Mouse (Mus musculus) liver, embryonic 14.5 days (tissue): ENCODE data around the gene Lrp2bp. TPM values are rescaled to one million over a fixed set of nuclear protein-coding genes. Genes with fewer than 3 reads are reported as not detected.
A peak's percentile ranks its signal among the peaks of the same experiment; 100 is the strongest.

Source experiments
- ATAC-seq: fragments of 200-750 bp; cut with Nextera tagmentation; 2 replicates; pipeline ENCODE4 v1.8.0; 2017; ENCODE audit warnings: moderate number of reproducible peaks, mild to moderate bottlenecking, moderate library complexity; ENCODE audit not compliant: insufficient read depth
- DNase-seq, 3 experiments: peaks; one replicate each; pipeline ENCODE4 v3.0.0-alpha.2; 2012 to 2013; ENCODE audit warnings: low read depth in 3 of 3, low spot score in 3 of 3
- H3K27ac ChIP-seq: fragments of 300-500 bp; sonication (generic); 2 replicates; pipeline ENCODE4 v1.5.1; 2014; ENCODE audit warnings: moderate library complexity, mild to moderate bottlenecking, control low read depth, inconsistent platforms
- H3K27me3 ChIP-seq: fragments of 300-500 bp; sonication (generic); 2 replicates; pipeline ENCODE4 v1.6.1; 2014; ENCODE audit warnings: mild to moderate bottlenecking, low read length, moderate library complexity; ENCODE audit not compliant: control insufficient read depth, insufficient read depth
- H3K36me3 ChIP-seq: fragments of 300-500 bp; sonication (generic); replicated peaks from 2 replicates; pipeline ENCODE4 v1.6.1; 2014; ENCODE audit warnings: low read depth; ENCODE audit not compliant: control insufficient read depth, insufficient read depth
- H3K4me1 ChIP-seq, 2 experiments: fragments of 200-500 bp in 1 of 2; fragments of 300-500 bp in 1 of 2; sonication (generic) in 1 of 2; replicated peaks; 2 replicates each; pipeline ENCODE4 v1.6.1; 2012 to 2014; ENCODE audit warnings: antibody characterized with exemption in 1 of 2, inconsistent platforms in 1 of 2, low read length in 1 of 2; ENCODE audit not compliant: control insufficient read depth in 2 of 2, insufficient read depth in 2 of 2
- H3K4me2 ChIP-seq: fragments of 300-500 bp; sonication (generic); 2 replicates; pipeline ENCODE4 v1.6.1; 2014; ENCODE audit warnings: low read depth, mild to moderate bottlenecking, control low read depth, moderate library complexity
- H3K4me3 ChIP-seq, 2 experiments: fragments of 200-500 bp in 1 of 2; fragments of 300-500 bp in 1 of 2; sonication (generic) in 1 of 2; 2 replicates each; pipeline ENCODE4 v1.5.1; 2012 to 2014; ENCODE audit warnings: low read depth in 2 of 2, low read length in 2 of 2, mild to moderate bottlenecking in 2 of 2, control low read depth in 1 of 2, inconsistent platforms in 1 of 2, moderate library complexity in 1 of 2; ENCODE audit not compliant: insufficient read depth in 1 of 2
- H3K9ac ChIP-seq: fragments of 300-500 bp; sonication (generic); replicated peaks from 2 replicates; pipeline ENCODE4 v1.6.1; 2014; ENCODE audit warnings: mild to moderate bottlenecking, control low read depth, moderate library complexity
- H3K9me3 ChIP-seq: fragments of 300-500 bp; sonication (generic); 2 replicates; pipeline ENCODE4 v1.6.1; 2016; ENCODE audit warnings: low read length, mixed read lengths; ENCODE audit not compliant: control insufficient read depth
- CTCF ChIP-seq: IDR thresholded peaks from 2 replicates; pipeline ENCODE4 v1.5.1; 2016; ENCODE audit warnings: antibody characterized with exemption, low read depth, control low read depth
- EP300 ChIP-seq: IDR thresholded peaks from 2 replicates; pipeline ENCODE4 v1.6.1; 2016; ENCODE audit warnings: antibody characterized with exemption, low read depth
- WGBS: fragments of 180-500 bp; shearing (Covaris S2); extraction: QIAGEN DNeasy Blood & Tissue Kit; methylation state at CpG from one replicate; pipeline ENCODE4 v1.1.7; 2014; ENCODE audit not compliant: insufficient replicate concordance; 5-methylcytosine and 5-hydroxymethylcytosine counted together
- polyA plus RNA-seq, 2 experiments: library from polyadenylated mRNA; depleted of rRNA in 1 of 2; stranded (reverse) in 1 of 2; unstranded in 1 of 2; fragments of >200 nt; fragmentation: Nextera tagmentation in 1 of 2; extraction: Ambion mirVana in 1 of 2; gene quantifications; 2 replicates each; pipeline versions ENCODE4 v1.2.1 to v1.2.3; 2012 to 2014

Gene Lrp2bp
- polyA plus RNA-seq (2012; rRNA removed) (0.02 TPM in 1 of 2 replicates, not detected in the other), polyA plus RNA-seq (2014; fragmentation: Nextera tagmentation; extraction: Ambion mirVana) (0.08 and 0.17 TPM in 2 replicates)

- Histone ChIP-seq H3K9ac (peak within 1 kb of the TSS; percentile 76), H3K27ac (peak within 1 kb of the TSS; percentile 64), H3K9me3 (no peaks in the 10 kb centered on the region), H3K36me3 (peaks cover 11% of the 10 kb centered on the region), H3K4me1 (peaks cover 8 to 10% of the 10 kb centered on the region in 2 experiments), H3K4me3 (peak within 1 kb of the TSS; percentile 61 to 64), H3K27me3 (no peaks in the 10 kb centered on the region), H3K4me2 (peak within 1 kb of the TSS; percentile 98)
- TF ChIP-seq CTCF: peak; percentile 27; the same call in 1 of the 2 replicates
- 0 out of 2 replicates have a peak, but pooled peaks have one; percentile 9 for TF ChIP-seq EP300
- 6% methylated on average over 22 of the region's 22 CpGs for WGBS
- DNase-seq: no peak
- ATAC-seq: no peak
Observed at GRCm38 (mm10) chr8:45999138-45999783, at the start of gene Lrp2bp. TSS of gene Lrp2bp (plus strand) at chr8:45999303.

- Histone ChIP-seq H3K9ac (no peak overlapping the region), H3K9me3 (no peaks in the 10 kb centered on the region), H3K27me3 (no peaks in the 10 kb centered on the region), H3K36me3 (no peaks in the 10 kb centered on the region), H3K4me1 (no peaks in the 10 kb centered on the region), H3K27ac (no peak overlapping the region), H3K4me3 (no peak overlapping the region), H3K4me2 (no peak overlapping the region)
- TF ChIP-seq CTCF: no peak
- no peak for TF ChIP-seq EP300
- ATAC-seq (no peak), DNase-seq (no peak)
- 34% methylated on average over 2 of the region's 2 CpGs for WGBS
Observed at GRCm38 (mm10) chr8:45950622-45951021, 48.5 kb upstream of the Lrp2bp start.

GRCm38 (mm10) chr8:45970894-45971293 lies 28.2 kb upstream of the Lrp2bp start:
- Histone ChIP-seq H3K4me1 (peaks cover 0 to 2% of the 10 kb centered on the region in 2 experiments; a peak in 2 of 4 replicates), H3K4me2 (no peak overlapping the region), H3K9me3 (no peaks in the 10 kb centered on the region), H3K36me3 (no peaks in the 10 kb centered on the region), H3K27me3 (no peaks in the 10 kb centered on the region), H3K9ac (no peak overlapping the region), H3K4me3 (no peak overlapping the region), H3K27ac (no peak overlapping the region)
- DNase-seq: no peak
- WGBS: 79% methylated on average over 12 of the region's 12 CpGs
- no peak for ATAC-seq
- TF ChIP-seq EP300: no peak
- peak; percentile 63 for TF ChIP-seq CTCF

GRCm38 (mm10) chr8:45973988-45974505 lies 25.1 kb upstream of the Lrp2bp start:
- ATAC-seq (no peak), DNase-seq (no peak)
- WGBS: 72% methylated on average over 8 of the region's 8 CpGs
- H3K4me2 ChIP-seq: peak overlapping the region; percentile 93
- no peaks in the 10 kb centered on the region for H3K27me3 ChIP-seq
- H3K9me3 ChIP-seq: no peaks in the 10 kb centered on the region
- H3K9ac ChIP-seq: no peak overlapping the region
- no peak for TF ChIP-seq EP300
- TF ChIP-seq CTCF: no peak
- H3K4me1 ChIP-seq: peaks cover 4 to 7% of the 10 kb centered on the region in 2 experiments
- no peaks in the 10 kb centered on the region; the same call in 1 of the 2 replicates for H3K36me3 ChIP-seq
- no peak overlapping the region for H3K4me3 ChIP-seq
- H3K27ac ChIP-seq: no peak overlapping the region

GRCm38 (mm10) chr8:45975126-45975836 lies 23.8 kb upstream of the Lrp2bp start, which contains the start of the genes 1700029J07Rik and Ufsp2:
TSS of gene 1700029J07Rik (minus strand) at chr8:45975252.
TSS of gene Ufsp2 (plus strand) at chr8:45975528.
- peak within 1 kb of the TSS; percentile 93 for H3K4me2 ChIP-seq
- DNase-seq (peak; percentile 89 to 94 (median 92)), ATAC-seq (peak; percentile 96)
- peak; percentile 78 for TF ChIP-seq CTCF
- no peak for TF ChIP-seq EP300
- no peaks in the 10 kb centered on the region; the same call in 1 of the 2 replicates for H3K36me3 ChIP-seq
- under 1% methylated on average over 57 of the region's 57 CpGs for WGBS
- H3K4me3 ChIP-seq: peak within 1 kb of the TSS; percentile 87 to 96
- no peaks in the 10 kb centered on the region for H3K27me3 ChIP-seq
- H3K27ac ChIP-seq: peak within 1 kb of the TSS; percentile 28
- no peaks in the 10 kb centered on the region for H3K9me3 ChIP-seq
- H3K4me1 ChIP-seq: peaks cover 4 to 7% of the 10 kb centered on the region in 2 experiments
- peak within 1 kb of the TSS; percentile 82 for H3K9ac ChIP-seq
